Mouse (Mus musculus) G1E (cell line): Measurements from ENCODE around the gene Tspan9.

Source experiments
- CTCF ChIP-seq: IDR thresholded peaks from 2 replicates; pipeline ENCODE4 v1.5.1; 2012; ENCODE audit warnings: low read depth, low read length, inconsistent platforms, mixed read lengths
- GATA1 ChIP-seq: IDR thresholded peaks from 2 replicates; pipeline ENCODE4 v1.6.1; 2012; ENCODE audit warnings: borderline replicate concordance, low read length, inconsistent platforms, mixed read lengths
- GATA2 ChIP-seq: IDR thresholded peaks from 2 replicates; pipeline ENCODE4 v1.6.1; 2012; ENCODE audit warnings: low read depth, low read length, inconsistent platforms, borderline replicate concordance
- POLR2AphosphoS5 ChIP-seq: IDR thresholded peaks from 2 replicates; pipeline ENCODE4 v1.6.1; 2012; ENCODE audit warnings: low read depth, low read length, inconsistent platforms; ENCODE audit not compliant: insufficient replicate concordance

GRCm38 (mm10) chr6:128159092-128159491, 15.7 kb upstream of the Tspan9 start:
- TF ChIP-seq CTCF: no peak
- TF ChIP-seq POLR2AphosphoS5: no peak
- TF ChIP-seq GATA1: no peak
- TF ChIP-seq GATA2: no peak
